Mouse (Mus musculus) bone marrow macrophage, adult 2 months (primary cell): ENCODE measurements around the gene Ntrk3. TPM values are rescaled to one million over a fixed set of nuclear protein-coding genes. Genes with fewer than 3 reads are reported as not detected.

Source experiments
- H3K27ac ChIP-seq: 2 replicates; pipeline ENCODE4 v1.5.1; 2012; ENCODE audit warnings: low read depth, low read length; ENCODE audit not compliant: insufficient read depth
- H3K4me1 ChIP-seq: 2 replicates; pipeline ENCODE4 v1.6.1; 2012; ENCODE audit warnings: low read length; ENCODE audit not compliant: control insufficient read depth, insufficient read depth
- H3K4me3 ChIP-seq: 2 replicates; pipeline ENCODE4 v1.5.1; 2012; ENCODE audit warnings: mild to moderate bottlenecking, low read length, moderate library complexity; ENCODE audit not compliant: insufficient read depth
- CTCF ChIP-seq: IDR thresholded peaks from 2 replicates; pipeline ENCODE4 v1.5.1; 2012; ENCODE audit warnings: low read depth, mild to moderate bottlenecking, low read length, moderate library complexity
- POLR2A ChIP-seq: IDR thresholded peaks from 2 replicates; pipeline ENCODE4 v1.6.1; 2012; ENCODE audit warnings: mild to moderate bottlenecking, low read depth, low read length, borderline replicate concordance
- polyA plus RNA-seq: library from polyadenylated mRNA; stranded (reverse); fragments of >200 nt; gene quantifications from 2 replicates; pipeline ENCODE4 v1.2.4, GENCODE M21; 2012; ENCODE audit not compliant: missing spikeins, insufficient read depth, insufficient read length

The Ntrk3 gene
- polyA plus RNA-seq, 1 experiment, result not detected

- no peak for TF ChIP-seq POLR2A
- TF ChIP-seq CTCF, result no peak
- Histone ChIP-seq H3K27ac (no peak overlapping the region), H3K4me1 (no peaks in the 10 kb centered on the region), H3K4me3 (no peak overlapping the region)
Observed at GRCm38 (mm10) chr7:78575556-78575955, 162.3 kb downstream of the Ntrk3 start.

- TF ChIP-seq POLR2A, result no peak
- no peak for TF ChIP-seq CTCF
- Histone ChIP-seq H3K4me1 (no peaks in the 10 kb centered on the region), H3K4me3 (no peak overlapping the region), H3K27ac (no peak overlapping the region)
Observed at GRCm38 (mm10) chr7:78571196-78571595, 166.6 kb downstream of the Ntrk3 start.

GRCm38 (mm10) chr7:78569255-78569618, 168.6 kb downstream of the Ntrk3 start:
- TF ChIP-seq POLR2A (no peak), CTCF (no peak)
- no peak overlapping the region for H3K4me3 ChIP-seq
- no peaks in the 10 kb centered on the region for H3K4me1 ChIP-seq
- no peak overlapping the region for H3K27ac ChIP-seq

GRCm38 (mm10) chr7:78568411-78569254, 169.2 kb downstream of the Ntrk3 start:
- Histone ChIP-seq H3K4me1 (no peaks in the 10 kb centered on the region), H3K27ac (no peak overlapping the region), H3K4me3 (no peak overlapping the region)
- TF ChIP-seq POLR2A, result no peak
- peak; percentile 71 for TF ChIP-seq CTCF

GRCm38 (mm10) chr7:78566617-78567016, 171.2 kb downstream of the Ntrk3 start:
- no peak overlapping the region for H3K27ac ChIP-seq
- H3K4me3 ChIP-seq, result no peak overlapping the region
- TF ChIP-seq CTCF (peak; percentile 37), POLR2A (no peak)
- H3K4me1 ChIP-seq, result no peaks in the 10 kb centered on the region

- Histone ChIP-seq H3K4me1 (no peaks in the 10 kb centered on the region), H3K27ac (no peak overlapping the region), H3K4me3 (no peak overlapping the region)
- no peak for TF ChIP-seq POLR2A
- no peak for TF ChIP-seq CTCF
Observed at GRCm38 (mm10) chr7:78565386-78565785, 172.4 kb downstream of the Ntrk3 start.

- TF ChIP-seq POLR2A (no peak), CTCF (no peak)
- Histone ChIP-seq H3K4me1 (no peaks in the 10 kb centered on the region), H3K27ac (no peak overlapping the region), H3K4me3 (no peak overlapping the region)
Observed at GRCm38 (mm10) chr7:78558503-78558902, 179.3 kb downstream of the Ntrk3 start.

GRCm38 (mm10) chr7:78555532-78555931, 182.3 kb downstream of the Ntrk3 start:
- no peaks in the 10 kb centered on the region for H3K4me1 ChIP-seq
- H3K4me3 ChIP-seq, result no peak overlapping the region
- H3K27ac ChIP-seq, result no peak overlapping the region
- no peak for TF ChIP-seq CTCF
- TF ChIP-seq POLR2A, result no peak

GRCm38 (mm10) chr7:78549461-78549860, 188.4 kb downstream of the Ntrk3 start:
- no peak for TF ChIP-seq POLR2A
- TF ChIP-seq CTCF, result no peak
- no peak overlapping the region for H3K27ac ChIP-seq

GRCm38 (mm10) chr7:78548721-78549120, 189.1 kb downstream of the Ntrk3 start:
- TF ChIP-seq CTCF (no peak), POLR2A (no peak)
- Histone ChIP-seq H3K4me1 (no peaks in the 10 kb centered on the region), H3K27ac (no peak overlapping the region), H3K4me3 (no peak overlapping the region)

More at GRCm38 (mm10) chr7:78549461-78549860, 188.4 kb downstream of the Ntrk3 start:
- H3K4me1 ChIP-seq, result no peaks in the 10 kb centered on the region
- no peak overlapping the region for H3K4me3 ChIP-seq

GRCm38 (mm10) chr7:78546551-78546950, 191.3 kb downstream of the Ntrk3 start:
- Histone ChIP-seq H3K4me1 (no peaks in the 10 kb centered on the region), H3K27ac (no peak overlapping the region), H3K4me3 (no peak overlapping the region)
- no peak for TF ChIP-seq POLR2A
- TF ChIP-seq CTCF, result no peak
